Comparison of ENCODE assay signal across 8 mouse cellular contexts in the genomic region with DNA sequence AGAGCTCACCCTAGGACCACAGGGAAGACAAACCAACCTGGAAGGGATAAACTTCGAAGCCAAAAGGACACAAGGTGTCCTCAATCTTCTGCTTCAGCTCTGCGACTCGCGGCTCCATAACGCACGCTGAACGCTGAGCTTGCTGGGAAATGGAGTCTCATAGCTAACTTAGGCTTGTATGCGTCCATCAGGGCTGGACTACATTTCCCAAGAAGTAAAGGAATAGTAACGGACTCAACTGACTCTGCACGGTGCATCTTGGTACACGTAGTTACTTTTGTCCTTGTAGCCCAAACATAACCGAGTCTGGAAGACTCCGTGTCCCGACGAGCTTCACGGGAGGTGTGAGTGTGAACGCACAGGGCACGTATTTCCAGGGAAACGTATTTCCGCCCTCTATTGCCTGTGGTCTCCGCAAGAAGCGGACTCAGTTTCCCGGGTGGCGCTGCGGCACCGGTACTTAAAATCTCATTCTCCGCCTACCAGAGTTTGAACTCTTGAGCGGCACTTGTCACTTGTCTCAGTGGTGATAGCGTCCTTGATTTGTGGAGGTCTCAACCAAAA. TPM values are rescaled to one million over a fixed set of nuclear protein-coding genes. Genes with fewer than 3 reads are reported as not detected.
DNase-seq lines count a peak whose midpoint lies in the region; ATAC-seq and TF ChIP-seq lines count a peak whose summit lies in the region.

Mmachc (minus strand) TSS at position 206 of the 564 bp plus-strand sequence.
Ccdc163 (plus strand) TSS at position 309 of the 564 bp plus-strand sequence.

- TF ChIP-seq CTCF in ES-Bruce4 (IDR thresholded peaks at IDR 0.05; ENCODE audit: low read depth, low read length): no peak
- TF ChIP-seq CTCF in liver, postnatal 0 days (IDR thresholded peaks at IDR 0.05; ENCODE audit: low read depth): peak; percentile 39

- peak within 1 kb of the TSS; percentile 7; the same call in 1 of the 2 replicates for H3K27ac ChIP-seq in ES-Bruce4 (ENCODE audit: insufficient read depth, low read length)
- no peak within 1 kb of the TSS for H3K27ac ChIP-seq in forebrain, embryonic 13.5 days
- H3K27ac ChIP-seq in liver, postnatal 0 days (ENCODE audit: low read depth): peak within 1 kb of the TSS; percentile 57
- 0 out of 2 replicates have a peak within 1 kb of the TSS, but pooled peaks have one; percentile 45 for H3K27ac ChIP-seq in neural tube, embryonic 14.5 days (ENCODE audit: low read depth, low read length)

- ATAC-seq in cerebellum, adult (ENCODE audit: insufficient number of reproducible peaks, low FRiP score, low TSS enrichment): peak; percentile 99
- ATAC-seq in forebrain, embryonic 13.5 days: peak; percentile 99
- ATAC-seq in liver, postnatal 0 days: peak; percentile 99
- ATAC-seq in neural tube, embryonic 14.5 days (ENCODE audit: low read depth): peak; percentile 99

- intact Hi-C loops in heart, postnatal 10 days (cut with DNase I): loop anchor here (10.0 kb wide), 1 partner anchor 417 kb away; the partner anchor contains the start of genes Btbd19 and Tctex1d4

- peak within 1 kb of the TSS; percentile 93 for H3K4me3 ChIP-seq in ES-Bruce4 (ENCODE audit: low read depth, low read length)
- H3K4me3 ChIP-seq in forebrain, embryonic 13.5 days: peak within 1 kb of the TSS; percentile 61
- H3K4me3 ChIP-seq in liver, postnatal 0 days (ENCODE audit: low read depth, low read length): peak within 1 kb of the TSS; percentile 56
- H3K4me3 ChIP-seq in neural tube, embryonic 14.5 days (ENCODE audit: low read depth, low read length): peak within 1 kb of the TSS; percentile 47

- peak; percentile 93 to 95 for DNase-seq in heart, postnatal 10 days
- peak; percentile 98 for DNase-seq in large intestine, adult 2 months (ENCODE audit: low read depth, low spot score)
- DNase-seq in liver, postnatal 0 days: peak; percentile 88
- DNase-seq in testis, postnatal 10 days (ENCODE audit: low spot score): peak; percentile 83

- peaks cover 9% of the 10 kb centered on the region; the same call in 1 of the 2 replicates for H3K36me3 ChIP-seq in ES-Bruce4 (ENCODE audit: control insufficient read depth, insufficient read depth, low read length, poor library complexity, severe bottlenecking)
- H3K36me3 ChIP-seq in forebrain, embryonic 13.5 days (ENCODE audit: poor library complexity, severe bottlenecking): peaks cover 17% of the 10 kb centered on the region
- H3K36me3 ChIP-seq in liver, postnatal 0 days (replicated peaks; ENCODE audit: insufficient read depth, low read length): peaks cover 4% of the 10 kb centered on the region; the same call in 1 of the 2 replicates
- H3K36me3 ChIP-seq in neural tube, embryonic 14.5 days (ENCODE audit: control insufficient read depth, insufficient read depth, low read length): no peaks in the 10 kb centered on the region

- no peaks in the 10 kb centered on the region for H3K27me3 ChIP-seq in ES-Bruce4 (ENCODE audit: control insufficient read depth, insufficient read depth, low read length, poor library complexity, severe bottlenecking)
- H3K27me3 ChIP-seq in forebrain, embryonic 13.5 days: no peaks in the 10 kb centered on the region
- H3K27me3 ChIP-seq in liver, postnatal 0 days (ENCODE audit: insufficient read depth, low read length): no peaks in the 10 kb centered on the region
- no peaks in the 10 kb centered on the region for H3K27me3 ChIP-seq in neural tube, embryonic 14.5 days (ENCODE audit: control insufficient read depth, insufficient read depth, low read length)

- peak; percentile 11 for TF ChIP-seq POLR2A in ES-Bruce4 (IDR thresholded peaks at IDR 0.05; ENCODE audit: insufficient read depth, low read length)

- peak within 1 kb of the TSS; percentile 66 for H3K4me2 ChIP-seq in forebrain, embryonic 13.5 days
- H3K4me2 ChIP-seq in liver, postnatal 0 days (ENCODE audit: low read depth, low read length): peak within 1 kb of the TSS; percentile 74
- peak within 1 kb of the TSS; percentile 73 for H3K4me2 ChIP-seq in neural tube, embryonic 14.5 days (ENCODE audit: low read depth, low read length)

- no peaks in the 10 kb centered on the region for H3K9me3 ChIP-seq in ES-Bruce4 (replicated peaks; ENCODE audit: control insufficient read depth, insufficient read depth, low read length, poor library complexity, severe bottlenecking)
- no peaks in the 10 kb centered on the region for H3K9me3 ChIP-seq in forebrain, embryonic 13.5 days (replicated peaks)
- H3K9me3 ChIP-seq in liver, postnatal 0 days (ENCODE audit: low read length): no peaks in the 10 kb centered on the region
- no peaks in the 10 kb centered on the region for H3K9me3 ChIP-seq in neural tube, embryonic 14.5 days (ENCODE audit: control insufficient read depth, low read length)

- under 1% methylated on average over 29 of the region's 29 CpGs for WGBS in forebrain, embryonic 13.5 days
- under 1% methylated on average over 29 of the region's 29 CpGs for WGBS in large intestine, adult 2 months
- under 1% methylated on average over 29 of the region's 29 CpGs for WGBS in liver, postnatal 0 days (ENCODE audit: insufficient replicate concordance)
- WGBS in neural tube, embryonic 14.5 days: 1% methylated on average over 29 of the region's 29 CpGs

- TF ChIP-seq EP300 in ES-Bruce4 (IDR thresholded peaks at IDR 0.05; ENCODE audit: insufficient read depth, low read depth, low read length): no peak
- peak; percentile 66; the same call in 1 of the 2 replicates for TF ChIP-seq EP300 in liver, postnatal 0 days (IDR thresholded peaks at IDR 0.05; ENCODE audit: low read depth)

- peak within 1 kb of the TSS; percentile 72 for H3K9ac ChIP-seq in ES-Bruce4 (ENCODE audit: low read depth, poor library complexity, severe bottlenecking)
- H3K9ac ChIP-seq in forebrain, embryonic 13.5 days: peak within 1 kb of the TSS; percentile 68
- H3K9ac ChIP-seq in liver, postnatal 0 days (replicated peaks): peak within 1 kb of the TSS; percentile 73
- peak within 1 kb of the TSS; percentile 48 for H3K9ac ChIP-seq in neural tube, embryonic 14.5 days (replicated peaks; ENCODE audit: low read depth, low read length)

- H3K4me1 ChIP-seq in ES-Bruce4 (ENCODE audit: control insufficient read depth, insufficient read depth, low read length): peaks cover 3% of the 10 kb centered on the region
- peaks cover 19% of the 10 kb centered on the region for H3K4me1 ChIP-seq in forebrain, embryonic 13.5 days
- peaks cover 14% of the 10 kb centered on the region for H3K4me1 ChIP-seq in liver, postnatal 0 days (ENCODE audit: insufficient read depth)
- peaks cover 7% of the 10 kb centered on the region; the same call in 1 of the 2 replicates for H3K4me1 ChIP-seq in neural tube, embryonic 14.5 days (ENCODE audit: control insufficient read depth, insufficient read depth, low read length)

RNA-seq across cellular contexts. Expression of gene Mmachc, which starts in this region (rescaled TPM):
- polyA plus RNA-seq in ES-Bruce4 (2011; ENCODE audit: insufficient read depth, insufficient read length, low read depth, missing spikeins): 35.9 and 36.1 TPM in 2 replicates
- 31.4 and 34.2 TPM in 2 replicates for polyA plus RNA-seq in forebrain, embryonic 13.5 days (2015; fragmentation: Nextera tagmentation; extraction: Ambion mirVana)
- total RNA-seq in heart, postnatal 10 days (2021): 10 to 100 TPM; 32.8 to 40.0 TPM
- polyA plus RNA-seq in large intestine, adult 2 months (2012; rRNA removed): 9.1 and 9.3 TPM in 2 replicates
- polyA plus RNA-seq in liver, postnatal 0 days (2015; fragmentation: Nextera tagmentation; extraction: Ambion mirVana): 10.8 and 10.9 TPM in 2 replicates
- 16.1 and 18.6 TPM in 2 replicates for polyA plus RNA-seq in neural tube, embryonic 14.5 days (2014; fragmentation: Nextera tagmentation; extraction: Ambion mirVana)

RNA-seq across cellular contexts. Expression of gene Ccdc163, which starts in this region (rescaled TPM):
- 45.2 and 49.0 TPM in 2 replicates for polyA plus RNA-seq in ES-Bruce4 (2011; ENCODE audit: insufficient read depth, insufficient read length, low read depth, missing spikeins)
- polyA plus RNA-seq in forebrain, embryonic 13.5 days (2015; fragmentation: Nextera tagmentation; extraction: Ambion mirVana): 26.1 and 27.0 TPM in 2 replicates
- total RNA-seq in heart, postnatal 10 days (2021): 1 to 10 TPM; 8.3 to 9.1 TPM
- 19.4 and 23.9 TPM in 2 replicates for polyA plus RNA-seq in large intestine, adult 2 months (2012; rRNA removed)
- 6.1 and 8.4 TPM in 2 replicates for polyA plus RNA-seq in liver, postnatal 0 days (2015; fragmentation: Nextera tagmentation; extraction: Ambion mirVana)
- 8.4 and 9.0 TPM in 2 replicates for polyA plus RNA-seq in neural tube, embryonic 14.5 days (2014; fragmentation: Nextera tagmentation; extraction: Ambion mirVana)
